Mouse (Mus musculus): Measurements from ENCODE around the gene Iqcd. TPM values are rescaled to one million over a fixed set of nuclear protein-coding genes. Genes with fewer than 3 reads are reported as not detected.

The Iqcd gene
- polyA plus RNA-seq, 1 experiment, result 0.44 TPM

- H3K27ac ChIP-seq (ENCODE audit: insufficient read depth, low read length), result peak overlapping the region; percentile 75
- H3K4me3 ChIP-seq (ENCODE audit: insufficient read depth, low read length), result no peak overlapping the region
- H3K4me1 ChIP-seq (ENCODE audit: control insufficient read depth, insufficient read depth, low read length), result peaks cover 24% of the 10 kb centered on the region
- TF ChIP-seq CTCF (IDR thresholded peaks at IDR 0.05; ENCODE audit: borderline replicate concordance, insufficient read depth, low read length) (no peak), POLR2A (IDR thresholded peaks at IDR 0.05; ENCODE audit: low read depth, low read length) (0 out of 2 replicates have a peak, but pooled peaks have one; percentile 11)
Observed at GRCm38 (mm10) chr5:120562956-120563913, 25.6 kb upstream of the Iqcd start.

GRCm38 (mm10) chr5:120563914-120564311, 24.9 kb upstream of the Iqcd start:
- Histone ChIP-seq H3K4me1 (ENCODE audit: control insufficient read depth, insufficient read depth, low read length) (peaks cover 24% of the 10 kb centered on the region), H3K4me3 (ENCODE audit: insufficient read depth, low read length) (no peak overlapping the region), H3K27ac (ENCODE audit: insufficient read depth, low read length) (peak overlapping the region; percentile 60)
- TF ChIP-seq CTCF (IDR thresholded peaks at IDR 0.05; ENCODE audit: borderline replicate concordance, insufficient read depth, low read length) (no peak), POLR2A (IDR thresholded peaks at IDR 0.05; ENCODE audit: low read depth, low read length) (no peak)

GRCm38 (mm10) chr5:120565171-120565905, 23.5 kb upstream of the Iqcd start:
- no peak for TF ChIP-seq POLR2A (IDR thresholded peaks at IDR 0.05; ENCODE audit: low read depth, low read length)
- no peak for TF ChIP-seq CTCF (IDR thresholded peaks at IDR 0.05; ENCODE audit: borderline replicate concordance, insufficient read depth, low read length)
- H3K27ac ChIP-seq (ENCODE audit: insufficient read depth, low read length), result no peak overlapping the region
- H3K4me1 ChIP-seq (ENCODE audit: control insufficient read depth, insufficient read depth, low read length), result peaks cover 24% of the 10 kb centered on the region
- no peak overlapping the region for H3K4me3 ChIP-seq (ENCODE audit: insufficient read depth, low read length)

GRCm38 (mm10) chr5:120566101-120566500, 22.7 kb upstream of the Iqcd start:
- Histone ChIP-seq H3K4me1 (ENCODE audit: control insufficient read depth, insufficient read depth, low read length) (peaks cover 25% of the 10 kb centered on the region), H3K27ac (ENCODE audit: insufficient read depth, low read length) (no peak overlapping the region), H3K4me3 (ENCODE audit: insufficient read depth, low read length) (no peak overlapping the region)
- TF ChIP-seq POLR2A (IDR thresholded peaks at IDR 0.05; ENCODE audit: low read depth, low read length), result no peak
- TF ChIP-seq CTCF (IDR thresholded peaks at IDR 0.05; ENCODE audit: borderline replicate concordance, insufficient read depth, low read length), result no peak

- Histone ChIP-seq H3K4me1 (ENCODE audit: control insufficient read depth, insufficient read depth, low read length) (peaks cover 24% of the 10 kb centered on the region), H3K27ac (ENCODE audit: insufficient read depth, low read length) (peak overlapping the region; percentile 17), H3K4me3 (ENCODE audit: insufficient read depth, low read length) (no peak overlapping the region)
- TF ChIP-seq CTCF (IDR thresholded peaks at IDR 0.05; ENCODE audit: borderline replicate concordance, insufficient read depth, low read length) (no peak), POLR2A (IDR thresholded peaks at IDR 0.05; ENCODE audit: low read depth, low read length) (no peak)
Observed at GRCm38 (mm10) chr5:120566681-120567252, 22.0 kb upstream of the Iqcd start.

GRCm38 (mm10) chr5:120567253-120567701, 21.5 kb upstream of the Iqcd start:
- TF ChIP-seq POLR2A (IDR thresholded peaks at IDR 0.05; ENCODE audit: low read depth, low read length), result peak; percentile 38; the same call in 1 of the 2 replicates
- TF ChIP-seq CTCF (IDR thresholded peaks at IDR 0.05; ENCODE audit: borderline replicate concordance, insufficient read depth, low read length), result no peak
- Histone ChIP-seq H3K4me3 (ENCODE audit: insufficient read depth, low read length) (no peak overlapping the region), H3K27ac (ENCODE audit: insufficient read depth, low read length) (peak overlapping the region; percentile 17), H3K4me1 (ENCODE audit: control insufficient read depth, insufficient read depth, low read length) (peaks cover 24% of the 10 kb centered on the region)

- H3K4me3 ChIP-seq (ENCODE audit: insufficient read depth, low read length), result no peak overlapping the region
- TF ChIP-seq CTCF (IDR thresholded peaks at IDR 0.05; ENCODE audit: borderline replicate concordance, insufficient read depth, low read length) (no peak), POLR2A (IDR thresholded peaks at IDR 0.05; ENCODE audit: low read depth, low read length) (no peak)
- H3K27ac ChIP-seq (ENCODE audit: insufficient read depth, low read length), result no peak overlapping the region
- H3K4me1 ChIP-seq (ENCODE audit: control insufficient read depth, insufficient read depth, low read length), result peaks cover 21% of the 10 kb centered on the region
Observed at GRCm38 (mm10) chr5:120567761-120568211, 21.0 kb upstream of the Iqcd start.

GRCm38 (mm10) chr5:120568336-120568768, 20.5 kb upstream of the Iqcd start:
- TF ChIP-seq POLR2A (IDR thresholded peaks at IDR 0.05; ENCODE audit: low read depth, low read length) (no peak), CTCF (IDR thresholded peaks at IDR 0.05; ENCODE audit: borderline replicate concordance, insufficient read depth, low read length) (no peak)
- peaks cover 16% of the 10 kb centered on the region for H3K4me1 ChIP-seq (ENCODE audit: control insufficient read depth, insufficient read depth, low read length)
- no peak overlapping the region for H3K4me3 ChIP-seq (ENCODE audit: insufficient read depth, low read length)
- H3K27ac ChIP-seq (ENCODE audit: insufficient read depth, low read length), result no peak overlapping the region

- TF ChIP-seq POLR2A (IDR thresholded peaks at IDR 0.05; ENCODE audit: low read depth, low read length) (no peak), CTCF (IDR thresholded peaks at IDR 0.05; ENCODE audit: borderline replicate concordance, insufficient read depth, low read length) (no peak)
- no peak overlapping the region for H3K27ac ChIP-seq (ENCODE audit: insufficient read depth, low read length)
- H3K4me1 ChIP-seq (ENCODE audit: control insufficient read depth, insufficient read depth, low read length), result peaks cover 15% of the 10 kb centered on the region
- no peak overlapping the region for H3K4me3 ChIP-seq (ENCODE audit: insufficient read depth, low read length)
Observed at GRCm38 (mm10) chr5:120568964-120569363, 19.9 kb upstream of the Iqcd start.

Data from embryonic fibroblast, embryonic 13.5 days (primary cell).